Mouse (Mus musculus) c-Kit-positive CD71-positive TER-119-negative erythroid progenitor cells, embryonic 14.5 days (primary cell): ENCODE data around the gene Ccdc159.
A peak's percentile ranks its signal among the peaks of the same experiment; 100 is the strongest.

ENCODE experiments used
- DNase-seq: peaks from one replicate; pipeline ENCODE4 v3.0.0-alpha.2; 2013; ENCODE audit warnings: low read depth

The Ccdc159 gene

DNA sequence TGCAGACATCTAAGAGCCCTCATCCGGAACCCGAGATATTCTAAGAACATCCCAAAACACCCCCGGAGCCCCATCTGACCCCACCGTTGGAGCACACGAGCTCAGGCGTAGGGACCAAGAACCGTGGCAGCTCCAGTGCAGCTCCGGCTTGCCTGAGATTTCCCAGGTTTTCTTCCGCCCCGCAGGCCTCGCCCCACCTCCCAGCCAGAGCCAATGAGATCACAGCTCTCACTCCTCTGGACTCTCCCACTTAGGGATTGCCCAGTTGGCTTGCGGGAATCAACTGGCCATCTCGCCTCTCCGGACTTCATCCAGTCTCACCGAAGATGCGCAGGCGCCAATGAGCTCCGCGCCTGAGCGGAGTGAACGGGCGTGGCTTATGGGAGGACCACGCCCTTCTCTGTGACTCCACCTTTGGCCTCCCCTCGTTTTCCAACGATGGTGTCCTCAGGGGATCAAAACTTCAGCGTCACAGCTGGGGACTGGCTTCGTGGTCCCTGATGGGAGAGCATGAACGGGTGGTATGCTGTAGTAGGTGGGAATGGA, at the start of gene Ccdc159, which contains the start of gene Tmem205:
Ccdc159 (plus strand) TSS at position 264 of the 546 bp plus-strand sequence.
Tmem205 (minus strand) TSS at position 349 of the 546 bp plus-strand sequence.
- DNase-seq: peak; percentile 62

- no peak for DNase-seq
These were observed 38.0 kb upstream of the Ccdc159 start for GRCm38 (mm10) chr9:21889229-21889628.

DNA sequence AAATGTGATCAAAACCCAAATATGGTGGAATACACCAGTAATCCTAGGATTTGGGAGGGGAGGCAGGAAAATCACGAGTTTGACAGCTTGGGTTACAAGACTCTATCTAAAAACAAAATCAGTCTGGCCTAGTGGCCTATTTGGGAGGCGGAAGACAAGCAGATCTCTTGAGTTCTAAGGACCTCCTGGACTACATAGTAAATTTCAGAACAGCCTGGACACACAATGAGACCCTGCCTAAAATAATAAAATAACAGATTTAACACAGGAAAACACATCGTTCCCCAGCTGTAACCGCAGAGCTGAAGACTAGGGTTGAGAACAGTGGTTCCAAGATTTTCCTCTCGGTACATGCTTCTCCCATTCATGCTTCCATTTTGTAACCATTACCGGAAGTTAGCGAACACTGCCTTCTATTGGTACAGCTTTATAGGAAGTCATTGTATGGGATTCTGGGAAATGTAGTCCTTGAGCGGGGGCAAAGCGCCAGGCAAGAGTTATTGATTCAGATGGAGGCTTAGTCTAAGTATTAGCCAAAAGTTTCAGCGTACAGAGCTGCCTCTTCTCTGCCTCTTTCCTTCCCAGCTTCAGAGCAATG, 25.9 kb upstream of the Ccdc159 start:
- DNase-seq: peak; percentile 63

GRCm38 (mm10) chr9:21904031-21904430, 23.2 kb upstream of the Ccdc159 start:
- no peak for DNase-seq

DNA sequence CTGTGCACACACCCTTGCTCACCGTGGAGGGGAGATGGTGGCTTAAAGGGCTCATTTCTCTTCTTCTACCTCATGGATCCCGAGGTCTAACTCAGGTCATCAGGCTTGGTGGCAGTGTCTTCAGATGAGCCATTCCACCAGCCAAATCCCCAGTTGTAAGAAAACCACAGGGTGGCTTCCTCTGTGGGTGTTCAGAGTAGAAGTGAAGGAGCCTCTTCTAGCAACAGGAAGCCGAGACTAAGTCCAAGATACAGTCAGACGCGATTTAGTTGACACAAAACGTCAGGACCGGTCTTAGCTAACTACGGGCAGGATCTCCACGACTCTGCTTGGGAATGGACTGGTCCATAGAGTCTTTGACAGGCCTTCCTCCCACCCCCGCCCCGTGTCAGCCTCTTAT, 19.1 kb upstream of the Ccdc159 start:
- DNase-seq: no peak

DNA sequence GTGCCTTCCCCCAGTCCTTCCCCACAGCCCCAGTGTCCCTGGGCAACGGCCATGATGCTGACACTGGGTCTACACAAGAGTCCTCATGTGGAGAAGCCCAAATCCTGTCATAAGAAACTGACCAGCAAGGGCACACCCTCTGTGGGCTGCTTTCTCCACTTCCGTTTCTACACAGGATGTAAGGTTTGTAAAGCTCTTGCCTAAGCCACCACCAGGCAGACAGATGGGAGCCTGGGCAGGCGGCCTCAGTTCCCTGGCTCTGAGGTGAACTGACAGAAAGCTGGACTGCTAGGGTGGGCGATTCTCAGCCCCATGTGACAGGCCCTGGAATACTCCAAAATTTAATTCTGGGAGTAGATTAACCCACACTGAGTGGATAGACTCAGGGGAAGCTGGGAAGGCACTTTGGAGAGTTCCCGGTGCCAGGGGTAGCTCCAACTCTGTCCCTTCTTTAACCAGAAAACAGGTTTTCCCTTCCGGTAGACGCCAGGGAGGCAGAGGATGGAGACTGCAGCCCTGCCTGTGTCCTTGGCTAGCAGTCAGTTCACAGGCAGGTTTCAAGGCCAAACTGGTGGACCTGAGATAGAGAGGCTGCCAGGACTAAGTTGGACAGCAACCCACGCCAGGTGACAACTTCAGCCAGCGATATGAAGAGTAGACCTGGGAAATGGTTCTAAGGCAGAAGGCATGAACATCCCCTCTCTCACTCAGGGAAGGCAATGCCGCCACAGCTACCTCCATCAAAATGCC, 17.6 kb upstream of the Ccdc159 start:
- no peak for DNase-seq

DNA sequence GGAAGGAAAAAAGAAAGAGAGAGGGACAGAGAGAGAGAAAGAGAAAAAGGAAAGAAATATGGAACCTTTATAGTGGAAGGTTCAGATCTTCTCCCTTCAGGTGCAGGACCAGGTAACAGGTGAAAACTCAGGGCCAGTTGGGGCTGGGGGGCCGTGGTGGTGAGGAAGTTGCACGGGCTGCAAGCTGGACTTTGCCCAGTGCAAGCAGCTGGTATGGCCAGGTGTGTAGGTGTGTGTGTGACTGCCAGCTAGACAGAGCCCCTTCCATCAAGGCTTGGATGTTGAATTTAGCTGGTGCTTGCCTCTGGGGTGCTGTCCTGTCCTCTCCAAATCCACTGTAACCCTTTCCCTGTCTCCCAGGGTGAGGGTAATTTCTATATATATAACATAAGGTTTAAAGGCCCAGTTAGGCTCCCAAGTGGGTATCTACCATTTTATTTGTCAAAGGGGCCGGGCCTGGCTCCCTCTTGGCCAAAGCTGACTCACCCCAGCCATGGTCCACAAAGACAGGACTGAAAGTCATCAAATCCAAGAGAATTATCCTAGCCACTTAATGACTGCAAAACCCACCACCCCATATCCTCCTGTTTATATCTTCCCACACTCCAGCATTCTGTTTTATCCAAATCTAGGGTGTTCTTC, 10.3 kb upstream of the Ccdc159 start:
- DNase-seq: no peak

GRCm38 (mm10) chr9:21917493-21918034, 9.7 kb upstream of the Ccdc159 start:
- no peak for DNase-seq

DNA sequence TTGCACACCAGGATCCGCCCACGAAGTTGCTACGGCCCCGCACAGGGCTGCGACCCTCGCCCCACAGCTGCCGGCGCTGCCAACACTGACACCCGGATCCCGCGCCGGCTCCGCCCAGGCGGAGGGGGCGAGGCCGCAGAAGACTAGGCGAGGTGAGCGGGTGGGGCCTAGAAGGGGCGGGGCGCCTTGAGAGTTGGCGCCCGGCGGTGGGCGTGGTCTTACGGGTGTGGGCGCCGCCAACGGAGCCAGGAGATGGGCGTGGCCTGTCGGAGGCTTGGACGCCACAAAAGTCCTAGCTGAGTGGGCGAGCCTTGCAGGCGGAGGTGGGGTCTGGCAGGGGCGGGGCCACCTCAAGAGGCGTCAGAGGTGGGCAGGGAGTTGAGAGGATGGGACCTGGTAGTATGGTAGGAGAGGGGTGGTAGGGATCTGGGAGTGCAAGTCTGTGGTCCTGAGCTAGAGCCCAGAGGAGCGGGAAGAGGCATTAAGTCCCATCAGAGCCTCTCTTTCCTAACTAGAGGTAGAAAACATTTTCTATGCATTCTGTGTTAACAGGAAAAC, 9.2 kb upstream of the Ccdc159 start, which contains the start of gene Rab3d:
Rab3d (minus strand) TSS at position 158 of the 558 bp plus-strand sequence.
- DNase-seq: peak; percentile 95

DNA sequence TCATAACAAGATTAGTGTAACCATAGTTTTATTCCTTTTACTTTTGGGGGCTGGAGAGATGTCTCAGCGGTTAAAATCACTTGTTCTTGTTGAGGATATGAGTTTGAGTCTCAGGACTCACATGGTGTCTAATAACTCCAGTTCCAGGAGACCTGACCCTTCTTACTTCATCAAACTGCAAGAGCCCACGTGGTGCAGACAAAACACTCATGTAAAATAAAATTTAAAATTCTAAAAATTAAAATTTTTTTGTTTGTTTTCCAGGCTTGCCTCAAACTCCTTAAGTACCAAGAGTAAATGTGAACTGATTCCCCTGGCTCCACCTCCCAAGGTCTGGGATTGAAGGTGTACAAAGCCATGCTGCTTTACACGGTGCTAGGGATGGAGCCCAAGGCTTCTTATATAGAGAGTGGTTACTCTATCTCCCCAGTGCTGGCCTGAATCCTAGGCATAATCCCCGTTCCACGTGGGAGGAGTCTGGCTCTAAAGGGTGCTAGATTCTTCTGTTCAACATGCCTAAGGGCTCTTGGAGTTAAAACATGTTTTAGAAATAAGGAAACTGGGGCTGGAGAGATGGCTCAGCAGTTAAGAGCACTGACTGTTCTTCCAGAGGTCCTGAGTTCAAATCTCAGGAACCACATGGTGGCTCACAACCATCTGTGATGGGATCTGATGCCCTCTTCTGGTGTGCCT, 8.4 kb upstream of the Ccdc159 start:
- DNase-seq: no peak

- no peak for DNase-seq
These were observed 4.2 kb upstream of the Ccdc159 start for GRCm38 (mm10) chr9:21923036-21923435.

- no peak for DNase-seq
These were observed 3.7 kb upstream of the Ccdc159 start for GRCm38 (mm10) chr9:21923490-21924098.

DNA sequence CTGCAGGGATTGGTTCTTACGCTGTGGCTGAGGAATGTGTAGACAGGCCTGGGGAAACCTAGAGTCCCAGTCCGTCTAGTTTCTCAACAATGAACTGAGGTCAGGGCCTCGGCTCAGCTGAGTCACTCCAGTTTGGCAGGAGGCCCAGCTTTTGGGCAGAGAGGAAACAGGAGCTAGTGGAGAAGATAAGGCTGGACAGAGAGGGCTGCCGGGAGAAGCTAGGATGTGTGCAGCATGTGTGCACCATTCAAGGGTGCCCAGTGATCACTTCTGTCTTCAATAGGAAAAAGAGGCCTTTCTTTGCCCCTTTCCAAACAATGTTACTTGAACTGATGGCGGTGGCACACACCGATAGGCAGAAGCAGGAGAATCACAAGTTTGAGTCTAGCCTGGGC, 3.2 kb upstream of the Ccdc159 start:
- DNase-seq: peak; percentile 38

GRCm38 (mm10) chr9:21925034-21925433, 2.2 kb upstream of the Ccdc159 start:
- DNase-seq: no peak

- DNase-seq: no peak
These were observed 1.8 kb upstream of the Ccdc159 start for GRCm38 (mm10) chr9:21925506-21925905.

DNA sequence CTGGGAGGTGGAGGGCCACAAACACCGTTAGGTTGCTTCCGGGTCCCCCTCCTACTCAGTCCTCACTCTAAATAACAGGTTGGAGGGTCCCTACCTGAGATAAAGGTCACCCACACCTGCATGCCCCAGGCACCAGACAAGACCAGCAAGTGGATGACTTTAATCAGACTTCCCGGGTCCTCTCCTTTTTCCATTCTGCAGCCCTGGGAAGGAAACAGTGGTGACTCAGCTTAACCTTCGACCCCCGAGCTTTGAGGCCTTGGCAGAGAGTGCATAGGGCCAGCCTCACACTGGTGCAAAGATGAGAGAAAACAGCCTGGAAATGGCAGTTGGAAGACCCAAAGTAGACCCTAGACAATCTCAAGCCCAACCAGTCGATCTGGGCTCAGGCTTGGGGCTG, 1.1 kb upstream of the Ccdc159 start:
- no peak for DNase-seq

- DNase-seq: no peak
These were observed 487 bp upstream of the Ccdc159 start for GRCm38 (mm10) chr9:21926784-21927183.

GRCm38 (mm10) chr9:21929208-21929607, 1.9 kb downstream of the Ccdc159 start:
- DNase-seq: no peak

- DNase-seq: no peak
These were observed 4.7 kb downstream of the Ccdc159 start for GRCm38 (mm10) chr9:21932006-21932405.

DNA sequence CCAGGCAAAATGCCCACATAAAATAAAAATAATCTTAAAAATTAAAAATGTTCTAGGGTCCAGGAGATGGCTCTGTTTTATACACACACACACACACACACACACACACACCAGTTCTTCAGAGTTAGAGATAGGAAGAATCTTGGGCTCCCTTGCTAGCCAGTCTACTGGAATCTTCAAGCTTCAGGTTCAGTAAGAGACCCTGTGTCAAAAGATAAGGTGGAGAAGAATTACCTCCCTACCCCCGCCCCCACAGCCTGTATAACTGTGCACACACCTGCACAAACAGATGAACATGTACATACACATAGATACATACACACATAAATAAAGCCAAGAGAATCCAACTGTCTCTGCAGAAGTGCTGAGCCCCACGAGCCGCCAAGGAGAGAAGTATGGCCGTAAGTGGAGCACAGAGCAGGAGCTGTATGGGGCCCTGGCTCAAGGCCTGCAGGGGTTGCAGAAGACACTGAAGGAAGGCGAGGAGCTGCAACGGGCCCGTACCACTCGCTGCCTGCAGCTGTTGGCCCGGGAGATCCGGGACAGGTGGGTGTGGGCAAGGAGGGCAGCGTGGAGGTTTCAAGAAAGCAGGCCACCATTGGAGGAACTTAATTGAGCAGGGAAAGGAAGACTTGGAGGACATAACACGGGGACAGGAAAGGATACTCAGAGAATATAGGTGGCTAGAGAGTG, 5.3 kb downstream of the Ccdc159 start:
- no peak for DNase-seq
